Mouse (Mus musculus) heart, postnatal 0 days (tissue): ENCODE data around the gene Tapbp. TPM values are rescaled to one million over a fixed set of nuclear protein-coding genes. Genes with fewer than 3 reads are reported as not detected.
"Not testable (repeated sequence)": the region's sequence is repeated elsewhere in the genome, so short reads cannot be mapped to it uniquely, and the experiment has no call there.

Experiments used
- ATAC-seq: fragments of 200-750 bp; cut with Nextera tagmentation; 2 replicates; pipeline ENCODE4 v1.8.0; 2017; ENCODE audit warnings: low read depth, moderate number of reproducible peaks, moderate library complexity; ENCODE audit not compliant: insufficient read depth
- DNase-seq: peaks from one replicate; pipeline ENCODE4 v3.0.0-alpha.2; 2016; ENCODE audit warnings: low spot score
- H3K27ac ChIP-seq: fragments of 300-500 bp; sonication (generic); 2 replicates; pipeline ENCODE4 v1.5.1; 2014; ENCODE audit warnings: low read depth, mild to moderate bottlenecking
- H3K27me3 ChIP-seq: fragments of 300-500 bp; sonication (generic); 2 replicates; pipeline ENCODE4 v1.6.1; 2014; ENCODE audit warnings: low read length, mixed read lengths; ENCODE audit not compliant: control insufficient read depth, insufficient read depth
- H3K36me3 ChIP-seq: fragments of 300-500 bp; sonication (generic); replicated peaks from 2 replicates; pipeline ENCODE4 v1.6.1; 2014; ENCODE audit warnings: low read length, mixed read lengths; ENCODE audit not compliant: control insufficient read depth, insufficient read depth
- H3K4me1 ChIP-seq: fragments of 300-500 bp; sonication (generic); 2 replicates; pipeline ENCODE4 v1.6.1; 2014; ENCODE audit warnings: antibody characterized with exemption; ENCODE audit not compliant: control insufficient read depth, insufficient read depth
- H3K4me2 ChIP-seq: fragments of 300-500 bp; sonication (generic); 2 replicates; pipeline ENCODE4 v1.6.1; 2014; ENCODE audit warnings: low read depth, mild to moderate bottlenecking, low read length, moderate library complexity
- H3K4me3 ChIP-seq: fragments of 300-500 bp; sonication (generic); 2 replicates; pipeline ENCODE4 v1.5.1; 2014; ENCODE audit warnings: low read depth, low read length
- H3K9ac ChIP-seq: fragments of 300-500 bp; sonication (generic); replicated peaks from 2 replicates; pipeline ENCODE4 v1.6.1; 2014; ENCODE audit warnings: low read depth, low read length, mixed read lengths
- H3K9me3 ChIP-seq: fragments of 300-500 bp; sonication (generic); replicated peaks from 2 replicates; pipeline ENCODE4 v1.6.1; 2016; ENCODE audit warnings: low read length; ENCODE audit not compliant: control insufficient read depth
- CTCF ChIP-seq: IDR thresholded peaks from 2 replicates; pipeline ENCODE4 v1.5.1; 2016; ENCODE audit warnings: antibody characterized with exemption, control low read depth, low read depth
- EP300 ChIP-seq: IDR thresholded peaks from 2 replicates; pipeline ENCODE4 v1.6.1; 2016; ENCODE audit warnings: antibody characterized with exemption, low read depth
- WGBS: fragments of 180-500 bp; shearing (Covaris S2); extraction: QIAGEN DNeasy Blood & Tissue Kit; methylation state at CpG from one replicate; pipeline ENCODE4 v1.1.7; 2014; 5-methylcytosine and 5-hydroxymethylcytosine counted together
- polyA plus RNA-seq: library from polyadenylated mRNA; unstranded; fragments of >200 nt; fragmentation: Nextera tagmentation; extraction: Ambion mirVana; gene quantifications from 2 replicates; pipeline ENCODE4 v1.2.1, GENCODE M21; 2015
- total RNA-seq: library from RNA; depleted of rRNA; stranded (reverse); fragments of >200 nt; gene quantifications from 2 replicates; pipeline ENCODE4 v1.2.3, GENCODE M21; 2014; ENCODE audit warnings: low replicate concordance; rRNA removed

Gene Tapbp
- total RNA-seq (50.9 and 84.1 TPM in 2 replicates), polyA plus RNA-seq (47.6 and 51.3 TPM in 2 replicates)

DNA sequence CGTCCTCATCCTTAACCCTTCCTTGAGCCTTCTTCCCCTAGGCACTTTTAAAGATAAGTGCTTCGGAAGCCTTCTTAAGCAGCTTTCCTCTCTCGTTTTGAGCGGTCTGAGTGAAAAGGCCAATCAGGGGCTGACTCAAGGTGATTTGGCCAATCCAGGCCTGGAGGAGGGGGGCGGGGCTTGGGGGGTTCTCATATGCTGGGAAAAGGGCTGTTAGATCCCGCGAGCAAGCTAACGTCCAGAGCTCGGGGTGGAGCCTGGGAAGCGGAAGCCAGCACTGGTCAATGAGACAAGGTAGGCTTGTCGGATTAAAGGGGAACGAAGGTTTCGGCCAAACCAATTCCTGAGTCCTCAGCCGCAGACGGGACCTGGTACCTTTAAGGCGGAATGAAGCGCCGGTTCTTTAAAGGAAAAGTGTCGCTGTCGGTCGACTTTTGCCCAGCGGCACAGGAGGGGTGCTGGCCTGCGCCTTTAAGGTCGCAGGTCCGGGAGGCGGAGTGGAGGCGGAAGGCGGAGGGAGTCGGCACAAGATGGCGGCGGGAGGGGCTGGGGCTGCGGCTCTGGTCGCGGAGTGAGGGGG, at the start of gene Tapbp, which contains the start of gene Zbtb22:
TSS of gene Tapbp (plus strand) at position 229 of the 580 bp plus-strand sequence.
TSS of gene Zbtb22 (plus strand) at position 234 of the 580 bp plus-strand sequence.
- ATAC-seq (peak; percentile 92), DNase-seq (peak; percentile 100)
- Histone ChIP-seq H3K9me3 (no peaks in the 10 kb centered on the region), H3K27me3 (no peaks in the 10 kb centered on the region), H3K27ac (peak within 1 kb of the TSS; percentile 72), H3K4me3 (peak within 1 kb of the TSS; percentile 74), H3K4me2 (peak within 1 kb of the TSS; percentile 69), H3K9ac (peak within 1 kb of the TSS; percentile 73), H3K4me1 (peaks cover 5% of the 10 kb centered on the region; the same call in 1 of the 2 replicates), H3K36me3 (peaks cover 41% of the 10 kb centered on the region)
- TF ChIP-seq CTCF = no peak
- peak; percentile 86 for TF ChIP-seq EP300
- under 1% methylated on average over 31 of the region's 34 CpGs for WGBS

DNA sequence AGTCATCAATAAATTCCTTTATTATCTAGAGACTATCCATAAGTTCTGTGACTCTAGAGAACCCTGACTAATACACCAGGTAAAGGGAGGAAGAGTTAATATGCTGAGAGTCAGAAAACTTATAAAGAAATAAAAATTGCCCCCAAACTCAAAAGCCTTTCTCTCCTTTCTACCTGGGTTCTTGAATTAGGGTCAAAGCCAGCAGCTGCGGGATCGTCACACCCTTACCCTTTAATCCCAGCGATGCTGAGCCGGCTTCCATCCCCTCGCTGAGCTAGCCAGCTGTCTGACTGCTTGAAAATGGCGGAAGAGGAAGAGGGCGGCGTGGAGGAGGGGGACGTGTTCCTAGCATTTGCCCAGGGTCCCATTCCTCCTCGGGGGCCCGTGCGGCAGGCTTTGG, 42.2 kb upstream of the Tapbp start, which contains the start of gene Gm7029:
TSS of gene Gm7029 (plus strand) at position 301 of the 400 bp plus-strand sequence.
- not testable (repeated sequence) for H3K27ac ChIP-seq, H3K9ac ChIP-seq, H3K27me3 ChIP-seq, DNase-seq, H3K4me3 ChIP-seq, H3K4me1 ChIP-seq, ATAC-seq, H3K9me3 ChIP-seq, H3K4me2 ChIP-seq
- WGBS = 83% methylated on average over 1 of the region's 12 CpGs
- H3K36me3 ChIP-seq = peaks cover 16% of the 10 kb centered on the region; the same call in 1 of the 2 replicates

DNA sequence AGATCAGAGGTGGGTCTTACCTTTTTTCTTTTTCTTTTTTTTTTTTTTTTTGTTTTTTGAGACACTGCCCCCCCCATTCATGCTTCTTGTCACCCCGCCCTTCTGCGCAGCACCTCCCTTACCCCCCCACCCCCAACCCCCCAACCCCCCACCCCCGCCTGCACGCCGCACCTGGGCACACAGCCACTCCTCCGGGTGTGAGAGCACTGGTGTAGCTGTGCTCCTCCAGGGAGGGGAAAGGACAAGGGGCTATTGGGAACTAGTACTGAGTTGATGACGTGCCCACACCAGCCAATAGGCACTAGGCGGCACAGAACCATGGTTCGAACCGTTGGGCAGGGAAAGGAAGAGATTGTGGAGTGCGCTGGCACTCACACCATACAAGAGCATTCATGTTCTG, 41.3 kb upstream of the Tapbp start:
- Histone ChIP-seq H3K27me3 (no peaks in the 10 kb centered on the region), H3K4me2 (no peak overlapping the region), H3K27ac (no peak overlapping the region), H3K4me3 (no peak overlapping the region), H3K9me3 (no peaks in the 10 kb centered on the region), H3K4me1 (no peaks in the 10 kb centered on the region), H3K9ac (no peak overlapping the region), H3K36me3 (peaks cover 17% of the 10 kb centered on the region; the same call in 1 of the 2 replicates)
- 80% methylated on average over 11 of the region's 11 CpGs for WGBS
- DNase-seq (no peak), ATAC-seq (no peak)
- TF ChIP-seq CTCF (no peak), EP300 (no peak)

DNA sequence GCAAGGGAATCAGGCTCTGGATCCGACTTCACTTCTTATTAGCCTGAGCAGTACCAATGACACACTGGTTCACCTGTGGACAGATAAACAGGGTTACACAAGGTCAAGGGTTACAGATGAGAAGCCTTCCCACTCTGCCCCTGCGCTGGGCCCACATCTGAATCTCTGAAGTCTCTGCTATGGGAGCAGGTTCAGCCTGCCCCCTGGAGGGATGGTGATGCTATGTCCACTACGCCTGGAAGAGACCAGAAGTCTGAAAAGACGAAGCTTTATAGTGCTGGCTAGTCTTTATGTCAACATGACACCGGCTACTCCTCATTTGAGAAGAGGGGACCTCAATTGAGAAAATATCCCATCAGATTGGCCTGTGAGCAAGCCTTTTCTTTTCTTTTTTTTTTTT, 39.9 kb upstream of the Tapbp start:
- WGBS = 76% methylated on average over 5 of the region's 5 CpGs
- not testable (repeated sequence) for H3K9me3 ChIP-seq, DNase-seq, H3K9ac ChIP-seq, H3K4me1 ChIP-seq, H3K27me3 ChIP-seq, H3K27ac ChIP-seq, ATAC-seq, H3K4me3 ChIP-seq, H3K4me2 ChIP-seq
- peaks cover 17% of the 10 kb centered on the region; the same call in 1 of the 2 replicates for H3K36me3 ChIP-seq
- peak; percentile 33; the same call in 1 of the 2 replicates for TF ChIP-seq CTCF

DNA sequence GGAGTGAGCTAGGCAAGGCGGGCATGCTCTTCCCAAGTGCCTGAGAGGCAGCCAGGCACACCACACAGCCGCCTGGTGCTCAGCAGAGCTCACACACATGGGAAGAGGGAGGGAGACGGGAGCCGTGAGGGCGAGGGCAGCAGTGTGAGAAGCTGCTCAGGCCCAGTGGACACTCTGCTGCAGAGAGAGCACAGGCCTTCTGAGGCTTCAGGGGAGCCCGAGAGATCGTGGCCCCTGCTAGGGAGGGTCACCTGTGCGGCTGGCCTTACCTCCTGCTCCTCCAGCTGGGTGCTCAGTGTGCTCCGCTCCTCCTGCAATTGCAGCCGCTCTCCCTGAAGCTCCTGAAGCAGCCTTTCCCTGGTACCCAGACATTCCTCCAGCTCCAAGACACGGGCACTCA, 31.4 kb upstream of the Tapbp start:
- not testable (repeated sequence) for DNase-seq, ATAC-seq, H3K27ac ChIP-seq, H3K4me3 ChIP-seq, H3K27me3 ChIP-seq, H3K9me3 ChIP-seq, H3K9ac ChIP-seq, H3K4me2 ChIP-seq, H3K4me1 ChIP-seq
- 94% methylated on average over 8 of the region's 11 CpGs for WGBS
- peaks cover 14% of the 10 kb centered on the region for H3K36me3 ChIP-seq

DNA sequence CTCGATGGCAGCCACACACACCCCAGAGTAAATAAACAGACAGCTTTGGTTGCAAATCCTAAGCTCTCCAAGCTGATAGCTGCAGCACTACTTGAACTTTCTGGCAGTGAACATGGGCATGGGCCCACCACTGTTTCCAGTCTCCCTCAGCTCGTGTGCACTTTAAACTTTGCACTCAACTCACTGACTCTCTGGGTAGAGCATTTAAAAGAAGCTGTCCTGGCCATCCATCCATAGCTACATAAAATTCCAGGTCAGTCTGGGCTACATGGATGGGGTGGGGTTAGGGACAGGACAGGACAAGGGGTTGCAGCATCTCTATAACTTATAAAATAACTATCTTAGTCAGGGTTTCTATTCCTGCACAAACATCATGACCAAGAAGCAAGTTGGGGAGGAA, 27.9 kb upstream of the Tapbp start:
- H3K9ac ChIP-seq, ATAC-seq, H3K9me3 ChIP-seq, H3K27ac ChIP-seq, H3K4me2 ChIP-seq, H3K27me3 ChIP-seq, H3K36me3 ChIP-seq, DNase-seq, H3K4me1 ChIP-seq, H3K4me3 ChIP-seq: not testable (repeated sequence)
- WGBS = 35% methylated on average over 2 of the region's 2 CpGs

DNA sequence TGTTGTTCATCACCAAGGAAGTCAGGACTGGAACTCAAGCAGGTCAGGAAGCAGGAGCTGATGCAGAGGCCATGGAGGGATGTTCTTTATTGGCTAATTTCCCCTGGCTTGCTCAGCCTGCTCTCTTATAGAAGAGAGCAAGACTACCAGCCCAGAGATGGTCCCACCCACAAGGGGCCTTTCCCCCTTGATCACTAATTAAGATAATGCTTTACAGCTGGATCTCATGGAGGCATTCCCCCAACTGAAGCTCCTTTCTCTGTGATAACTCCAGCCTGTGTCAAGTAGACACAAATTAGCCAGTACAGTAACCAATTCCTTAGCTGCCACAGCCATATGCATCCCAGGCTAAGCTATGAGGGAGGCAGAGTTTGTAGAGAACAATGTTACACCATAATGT, 27.5 kb upstream of the Tapbp start:
- H3K9ac ChIP-seq, DNase-seq, H3K4me3 ChIP-seq, H3K4me1 ChIP-seq, H3K27ac ChIP-seq, H3K9me3 ChIP-seq, H3K36me3 ChIP-seq, H3K27me3 ChIP-seq, ATAC-seq: not testable (repeated sequence)
- 0 out of 2 replicates have a peak overlapping the region, but pooled peaks have one; percentile 57 for H3K4me2 ChIP-seq

DNA sequence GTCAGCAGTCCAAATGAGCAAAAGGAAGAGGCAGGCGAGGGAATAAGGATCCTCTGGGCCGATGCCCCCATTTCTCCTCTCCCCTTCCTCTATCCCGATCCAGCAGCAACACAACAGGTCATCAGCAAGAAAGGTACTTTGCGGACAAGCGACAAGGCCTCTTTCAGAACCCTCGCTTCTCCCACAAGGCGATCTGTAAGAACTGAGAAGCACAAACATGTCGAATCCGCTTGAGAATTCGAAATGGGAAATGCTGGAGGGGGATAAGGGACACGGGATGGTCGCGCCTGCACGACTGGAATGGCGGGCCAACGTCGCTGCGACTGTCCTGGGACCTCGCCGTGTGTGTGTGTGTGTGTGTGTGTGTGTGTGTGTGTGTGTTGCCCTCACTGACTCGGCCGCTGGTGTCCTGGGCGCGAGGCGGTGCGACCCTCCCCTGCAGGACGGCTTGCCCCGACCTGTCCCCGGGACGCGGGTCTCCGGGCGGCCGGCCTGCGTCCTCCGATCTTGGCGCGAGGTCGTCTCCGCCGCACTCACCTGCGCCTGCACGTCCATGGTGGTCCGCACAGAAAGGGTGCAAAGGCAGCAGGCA, 25.7 kb upstream of the Tapbp start:
- not testable (repeated sequence) for H3K4me1 ChIP-seq, H3K36me3 ChIP-seq, DNase-seq, H3K9me3 ChIP-seq, H3K27me3 ChIP-seq
- Histone ChIP-seq H3K9ac (peak overlapping the region; percentile 63), H3K27ac (peak overlapping the region; percentile 59; the same call in 1 of the 2 replicates), H3K4me3 (peak overlapping the region; percentile 77), H3K4me2 (peak overlapping the region; percentile 74)
- under 1% methylated on average over 38 of the region's 44 CpGs for WGBS
- peak; percentile 13 for ATAC-seq
